Mouse (Mus musculus): ENCODE measurements around the gene Fignl2.

DNA sequence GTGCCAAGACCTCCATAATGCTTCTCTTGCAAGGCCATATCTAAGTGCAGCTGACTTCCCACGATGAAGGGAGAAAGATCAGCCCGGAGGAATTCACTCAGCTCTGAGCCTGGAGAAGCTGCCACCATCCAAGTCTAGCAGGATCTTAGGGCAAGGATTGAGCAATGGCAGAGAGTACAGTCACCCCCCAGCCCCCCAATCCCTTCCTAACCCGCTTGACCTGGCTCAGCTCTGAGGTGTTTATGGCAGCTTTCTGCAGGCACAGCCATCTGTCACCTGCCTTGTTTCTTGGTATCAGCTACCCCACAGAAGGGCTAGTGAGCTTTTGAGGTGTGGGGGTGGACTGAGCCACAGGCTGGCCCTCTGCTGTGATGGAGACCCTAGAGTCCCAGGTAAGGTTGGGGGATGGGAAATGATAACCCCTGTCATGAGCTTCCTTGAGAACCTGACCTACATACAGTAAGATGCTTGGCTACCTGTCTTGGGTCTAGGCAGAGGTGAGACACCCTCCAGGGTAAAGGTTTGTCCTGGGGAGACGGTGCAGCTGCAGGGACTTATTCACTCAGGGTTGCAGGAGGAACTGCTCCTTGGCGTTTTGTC lies 37.2 kb upstream of the Fignl2 start, which contains the start of gene Ankrd33:
- TF ChIP-seq CTCF (IDR thresholded peaks at IDR 0.05; ENCODE audit: borderline replicate concordance, control insufficient read depth, extremely low read depth, insufficient read depth, low read length, poor library complexity) (no peak), POLR2A (IDR thresholded peaks at IDR 0.05; ENCODE audit: control insufficient read depth, extremely low read depth, insufficient read depth, low read length, poor library complexity) (no peak)
